Mouse (Mus musculus): ENCODE measurements around the gene Btbd9. TPM values are rescaled to one million over a fixed set of nuclear protein-coding genes. Genes with fewer than 3 reads are reported as not detected.

Btbd9 gene
- total RNA-seq, 1 experiment = 28.2 TPM

DNA sequence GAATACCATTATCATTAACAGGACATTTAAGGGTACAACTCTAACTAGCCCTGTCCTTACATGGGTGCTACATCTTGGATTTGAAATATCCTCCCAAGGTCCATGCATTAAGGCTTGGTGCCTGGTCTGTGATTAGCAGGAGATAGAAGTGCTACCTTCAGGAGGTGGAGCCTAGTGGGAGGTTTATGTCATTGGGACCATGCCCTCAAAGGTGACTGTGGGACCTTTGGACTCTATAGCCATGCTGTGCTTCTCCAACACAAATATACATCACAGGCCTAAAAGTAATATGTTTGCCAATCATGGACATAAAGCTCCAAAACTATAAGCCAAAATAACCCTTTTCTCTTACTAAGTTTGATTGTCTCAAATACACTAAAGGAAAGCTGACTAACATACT, 7.8 kb downstream of the Btbd9 start:
- Histone ChIP-seq H3K36me3 (ENCODE audit: control insufficient read depth, insufficient read depth, low read length, poor library complexity, severe bottlenecking) (no peaks in the 10 kb centered on the region), H3K27ac (ENCODE audit: insufficient read depth, low read depth, low read length, poor library complexity, severe bottlenecking) (no peak overlapping the region), H3K4me3 (ENCODE audit: insufficient read depth in 1 of 2, low read depth in 1 of 2, low read length in 2 of 2, poor library complexity in 1 of 2, severe bottlenecking in 1 of 2) (no peak overlapping the region), H3K4me1 (ENCODE audit: control insufficient read depth in 2 of 2, insufficient read depth in 2 of 2, low read length in 2 of 2, poor library complexity in 1 of 2) (peaks cover 0 to 8% of the 10 kb centered on the region in 2 experiments; a peak in 3 of 4 replicates), H3K9ac (ENCODE audit: insufficient read depth, low read depth, low read length, poor library complexity, severe bottlenecking) (no peak overlapping the region), H3K9me3 (ENCODE audit: control insufficient read depth, insufficient read depth, low read depth, low read length) (no peaks in the 10 kb centered on the region)
- TF ChIP-seq ZC3H11A (IDR thresholded peaks at IDR 0.05; ENCODE audit: borderline replicate concordance, low read depth, low read length) (no peak), CHD2 (IDR thresholded peaks at IDR 0.05; ENCODE audit: low read depth, low read length) (no peak), MAFK (IDR thresholded peaks at IDR 0.05; ENCODE audit: insufficient read depth, low read depth, low read length) (no peak), HCFC1 (IDR thresholded peaks at IDR 0.05; ENCODE audit: borderline replicate concordance, insufficient read depth, low read length) (no peak), ZNF384 (IDR thresholded peaks at IDR 0.05; ENCODE audit: low read depth, low read length) (no peak)
- in situ Hi-C loops (cut with MboI; ENCODE audit: low sequenced_read_pairs in 2 of 2, unreplicated experiment in 2 of 2) = no loop called here
- DNase-seq (ENCODE audit: low read depth, low spot score) = no peak

DNA sequence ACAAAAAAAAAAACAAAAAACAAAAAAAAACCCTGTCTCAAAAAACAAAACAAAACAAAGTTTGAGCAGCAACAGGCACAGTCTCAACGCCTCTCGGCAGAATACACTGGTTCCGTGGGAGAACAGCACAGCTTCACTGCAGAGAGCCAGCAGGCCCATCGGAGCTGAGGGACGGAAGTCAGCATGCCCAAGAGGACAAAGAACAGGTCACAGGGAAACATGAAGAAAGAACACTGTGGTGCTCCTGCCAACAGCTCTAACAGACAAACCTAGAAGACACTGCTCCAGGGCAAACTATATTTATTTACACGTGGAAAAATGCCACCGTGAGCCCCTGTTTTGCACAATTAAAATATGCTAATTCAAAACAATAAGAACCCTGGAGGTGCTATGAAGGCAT, 11.3 kb downstream of the Btbd9 start:
- Histone ChIP-seq H3K4me1 (ENCODE audit: control insufficient read depth in 2 of 2, insufficient read depth in 2 of 2, low read length in 2 of 2, poor library complexity in 1 of 2) (peaks cover 0 to 5% of the 10 kb centered on the region in 2 experiments; a peak in 3 of 4 replicates), H3K9ac (ENCODE audit: insufficient read depth, low read depth, low read length, poor library complexity, severe bottlenecking) (no peak overlapping the region), H3K27ac (ENCODE audit: insufficient read depth, low read depth, low read length, poor library complexity, severe bottlenecking) (no peak overlapping the region), H3K4me3 (ENCODE audit: insufficient read depth in 1 of 2, low read depth in 1 of 2, low read length in 2 of 2, poor library complexity in 1 of 2, severe bottlenecking in 1 of 2) (no peak overlapping the region), H3K9me3 (ENCODE audit: control insufficient read depth, insufficient read depth, low read depth, low read length) (no peaks in the 10 kb centered on the region), H3K36me3 (ENCODE audit: control insufficient read depth, insufficient read depth, low read length, poor library complexity, severe bottlenecking) (no peaks in the 10 kb centered on the region)
- no peak for TF ChIP-seq HCFC1 (IDR thresholded peaks at IDR 0.05; ENCODE audit: borderline replicate concordance, insufficient read depth, low read length)
- TF ChIP-seq CHD2 (IDR thresholded peaks at IDR 0.05; ENCODE audit: low read depth, low read length) = no peak
- no peak for TF ChIP-seq MAFK (IDR thresholded peaks at IDR 0.05; ENCODE audit: insufficient read depth, low read depth, low read length)
- no peak for TF ChIP-seq ZC3H11A (IDR thresholded peaks at IDR 0.05; ENCODE audit: borderline replicate concordance, low read depth, low read length)
- no peak for TF ChIP-seq ZNF384 (IDR thresholded peaks at IDR 0.05; ENCODE audit: low read depth, low read length)
- in situ Hi-C loops (cut with MboI; ENCODE audit: low sequenced_read_pairs in 2 of 2, unreplicated experiment in 2 of 2) = no loop called here
- DNase-seq (ENCODE audit: low read depth, low spot score) = no peak

DNA sequence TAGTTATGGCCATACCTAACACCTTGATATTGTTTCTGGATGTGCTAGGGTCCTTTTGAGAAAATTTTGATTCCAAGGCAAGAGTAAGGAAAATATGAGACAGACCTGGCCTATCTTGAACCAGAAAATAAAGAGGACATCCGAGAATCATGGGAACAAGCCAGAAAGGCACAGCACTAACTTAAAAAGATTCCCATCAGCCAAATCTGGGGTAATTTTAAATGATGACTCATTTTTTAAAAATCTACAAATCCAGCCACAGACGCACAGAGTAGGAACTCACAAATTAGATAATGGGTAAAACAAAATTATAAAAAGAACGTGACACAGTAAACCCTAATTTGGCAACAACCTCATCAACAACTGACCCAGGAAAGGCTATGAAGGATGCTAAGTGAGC, 11.9 kb downstream of the Btbd9 start:
- Histone ChIP-seq H3K4me1 (ENCODE audit: control insufficient read depth in 2 of 2, insufficient read depth in 2 of 2, low read length in 2 of 2, poor library complexity in 1 of 2) (peaks cover 0 to 5% of the 10 kb centered on the region in 2 experiments; a peak in 3 of 4 replicates), H3K4me3 (ENCODE audit: insufficient read depth in 1 of 2, low read depth in 1 of 2, low read length in 2 of 2, poor library complexity in 1 of 2, severe bottlenecking in 1 of 2) (no peak overlapping the region), H3K9ac (ENCODE audit: insufficient read depth, low read depth, low read length, poor library complexity, severe bottlenecking) (no peak overlapping the region), H3K36me3 (ENCODE audit: control insufficient read depth, insufficient read depth, low read length, poor library complexity, severe bottlenecking) (no peaks in the 10 kb centered on the region), H3K27ac (ENCODE audit: insufficient read depth, low read depth, low read length, poor library complexity, severe bottlenecking) (no peak overlapping the region), H3K9me3 (ENCODE audit: control insufficient read depth, insufficient read depth, low read depth, low read length) (no peaks in the 10 kb centered on the region)
- TF ChIP-seq MAFK (IDR thresholded peaks at IDR 0.05; ENCODE audit: insufficient read depth, low read depth, low read length) (no peak), CHD2 (IDR thresholded peaks at IDR 0.05; ENCODE audit: low read depth, low read length) (no peak), ZNF384 (IDR thresholded peaks at IDR 0.05; ENCODE audit: low read depth, low read length) (no peak), HCFC1 (IDR thresholded peaks at IDR 0.05; ENCODE audit: borderline replicate concordance, insufficient read depth, low read length) (no peak), ZC3H11A (IDR thresholded peaks at IDR 0.05; ENCODE audit: borderline replicate concordance, low read depth, low read length) (no peak)
- no peak for DNase-seq (ENCODE audit: low read depth, low spot score)
- in situ Hi-C loops (cut with MboI; ENCODE audit: low sequenced_read_pairs in 2 of 2, unreplicated experiment in 2 of 2) = no loop called here

DNA sequence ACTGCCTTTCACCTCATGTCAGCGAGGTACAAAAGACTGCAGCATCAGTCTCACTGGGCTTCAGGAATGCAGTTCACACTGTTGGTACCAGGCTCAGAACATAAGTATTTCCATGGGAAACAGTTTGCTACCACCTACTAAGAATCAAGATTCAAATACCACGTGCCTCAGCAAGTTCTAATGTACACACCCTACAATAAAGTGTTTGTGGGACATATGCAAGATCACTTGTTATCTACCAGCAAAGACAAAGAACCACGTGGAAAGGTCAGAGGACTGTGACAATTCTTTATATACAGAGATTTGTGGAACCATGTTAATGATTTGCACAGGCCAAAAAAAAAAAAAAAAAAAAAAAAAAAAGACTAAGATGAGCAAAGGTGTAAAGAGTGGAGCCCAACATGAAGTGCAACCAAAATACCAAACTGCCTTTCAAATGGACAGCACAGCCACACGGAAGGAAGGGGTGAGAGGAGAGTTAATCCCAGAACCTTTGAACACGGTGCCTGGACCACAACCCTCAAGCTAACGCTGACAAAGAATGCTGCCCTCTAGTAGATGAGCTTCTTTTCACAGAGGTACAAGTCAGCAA, 12.7 kb downstream of the Btbd9 start:
- H3K9ac ChIP-seq (ENCODE audit: insufficient read depth, low read depth, low read length, poor library complexity, severe bottlenecking) = no peak overlapping the region
- in situ Hi-C loops (cut with MboI; ENCODE audit: low sequenced_read_pairs in 2 of 2, unreplicated experiment in 2 of 2) = no loop called here

DNA sequence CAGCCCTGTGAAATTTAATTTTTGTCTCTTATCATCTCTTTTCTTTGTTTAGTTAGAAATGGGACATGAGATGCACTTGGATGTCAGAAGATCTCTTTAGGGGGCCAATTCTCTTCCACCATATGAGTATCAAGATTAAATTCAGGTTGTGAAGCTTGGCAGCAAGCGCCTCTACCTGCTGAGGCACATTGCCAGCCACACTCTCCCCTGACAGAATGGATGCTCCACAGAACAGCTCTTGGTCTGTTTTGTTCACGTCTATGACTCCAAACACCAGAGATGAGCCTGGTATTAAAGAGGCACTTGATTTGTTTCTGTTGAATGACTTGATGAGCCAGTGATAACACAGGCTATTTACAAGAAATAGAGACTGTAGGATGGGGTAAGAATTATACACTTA, 13.5 kb downstream of the Btbd9 start:
- Histone ChIP-seq H3K27ac (ENCODE audit: insufficient read depth, low read depth, low read length, poor library complexity, severe bottlenecking) (no peak overlapping the region), H3K4me3 (ENCODE audit: insufficient read depth in 1 of 2, low read depth in 1 of 2, low read length in 2 of 2, poor library complexity in 1 of 2, severe bottlenecking in 1 of 2) (no peak overlapping the region), H3K9me3 (ENCODE audit: control insufficient read depth, insufficient read depth, low read depth, low read length) (no peaks in the 10 kb centered on the region), H3K36me3 (ENCODE audit: control insufficient read depth, insufficient read depth, low read length, poor library complexity, severe bottlenecking) (no peaks in the 10 kb centered on the region), H3K9ac (ENCODE audit: insufficient read depth, low read depth, low read length, poor library complexity, severe bottlenecking) (no peak overlapping the region), H3K4me1 (ENCODE audit: control insufficient read depth in 2 of 2, insufficient read depth in 2 of 2, low read length in 2 of 2, poor library complexity in 1 of 2) (peaks cover 0 to 5% of the 10 kb centered on the region in 2 experiments; a peak in 3 of 4 replicates)
- DNase-seq (ENCODE audit: low read depth, low spot score) = no peak
- no peak for TF ChIP-seq CHD2 (IDR thresholded peaks at IDR 0.05; ENCODE audit: low read depth, low read length)
- TF ChIP-seq HCFC1 (IDR thresholded peaks at IDR 0.05; ENCODE audit: borderline replicate concordance, insufficient read depth, low read length) = no peak
- no peak for TF ChIP-seq ZC3H11A (IDR thresholded peaks at IDR 0.05; ENCODE audit: borderline replicate concordance, low read depth, low read length)
- no peak for TF ChIP-seq ZNF384 (IDR thresholded peaks at IDR 0.05; ENCODE audit: low read depth, low read length)
- no peak for TF ChIP-seq MAFK (IDR thresholded peaks at IDR 0.05; ENCODE audit: insufficient read depth, low read depth, low read length)
- in situ Hi-C loops (cut with MboI; ENCODE audit: low sequenced_read_pairs in 2 of 2, unreplicated experiment in 2 of 2) = no loop called here

More for the DNA sequence above, 12.7 kb downstream of the Btbd9 start:
- Histone ChIP-seq H3K9me3 (ENCODE audit: control insufficient read depth, insufficient read depth, low read depth, low read length) (no peaks in the 10 kb centered on the region), H3K36me3 (ENCODE audit: control insufficient read depth, insufficient read depth, low read length, poor library complexity, severe bottlenecking) (no peaks in the 10 kb centered on the region), H3K27ac (ENCODE audit: insufficient read depth, low read depth, low read length, poor library complexity, severe bottlenecking) (no peak overlapping the region), H3K4me3 (ENCODE audit: insufficient read depth in 1 of 2, low read depth in 1 of 2, low read length in 2 of 2, poor library complexity in 1 of 2, severe bottlenecking in 1 of 2) (no peak overlapping the region), H3K4me1 (ENCODE audit: control insufficient read depth in 2 of 2, insufficient read depth in 2 of 2, low read length in 2 of 2, poor library complexity in 1 of 2) (peaks cover 0 to 5% of the 10 kb centered on the region in 2 experiments; a peak in 3 of 4 replicates)
- TF ChIP-seq CHD2 (IDR thresholded peaks at IDR 0.05; ENCODE audit: low read depth, low read length) (no peak), ZNF384 (IDR thresholded peaks at IDR 0.05; ENCODE audit: low read depth, low read length) (peak; percentile 65)
- DNase-seq (ENCODE audit: low read depth, low spot score) = no peak
